Mouse (Mus musculus) embryonic facial prominence, embryonic 11.5 days (tissue): ENCODE measurements at regions not wholly inside any gene's neighbourhood (a gene's known extent, or its start where the extent isn't known, plus 50 kb on each side); places are given as distances from the start of the nearest gene placed in this dataset.

Source experiments
- ATAC-seq: fragments of 200-750 bp; cut with Nextera tagmentation; replicated peaks from 2 replicates; pipeline ENCODE4 v1.8.0; 2017; ENCODE audit warnings: low read depth; ENCODE audit not compliant: insufficient number of reproducible peaks, low FRiP score, low TSS enrichment
- DNase-seq: peaks from one replicate; pipeline ENCODE4 v3.0.0-alpha.2; 2015; ENCODE audit warnings: low spot score
- H3K27ac ChIP-seq: fragments of 300-500 bp; sonication (generic); replicated peaks from 2 replicates; pipeline ENCODE4 v1.5.1; 2014; ENCODE audit warnings: mild to moderate bottlenecking, low read depth, low read length, control low read depth
- H3K27me3 ChIP-seq: fragments of 300-500 bp; sonication (generic); 2 replicates; pipeline ENCODE4 v1.6.1; 2014; ENCODE audit warnings: mild to moderate bottlenecking, low read length, moderate library complexity, mixed read lengths; ENCODE audit not compliant: control insufficient read depth, insufficient read depth
- H3K36me3 ChIP-seq: fragments of 300-500 bp; sonication (generic); replicated peaks from 2 replicates; pipeline ENCODE4 v1.6.1; 2014; ENCODE audit warnings: low read depth, mild to moderate bottlenecking, low read length, moderate library complexity, mixed read lengths; ENCODE audit not compliant: control insufficient read depth, insufficient read depth
- H3K4me1 ChIP-seq: fragments of 300-500 bp; sonication (generic); 2 replicates; pipeline ENCODE4 v1.6.1; 2014; ENCODE audit warnings: low read length, mixed read lengths; ENCODE audit not compliant: control insufficient read depth, insufficient read depth
- H3K4me2 ChIP-seq: fragments of 300-500 bp; sonication (generic); 2 replicates; pipeline ENCODE4 v1.6.1; 2014; ENCODE audit warnings: low read depth, mild to moderate bottlenecking, control low read depth, low read length, moderate library complexity
- H3K4me3 ChIP-seq: fragments of 300-500 bp; sonication (generic); 2 replicates; pipeline ENCODE4 v1.5.1; 2014; ENCODE audit warnings: low read depth, low read length, control low read depth
- H3K9ac ChIP-seq: fragments of 300-500 bp; sonication (generic); replicated peaks from 2 replicates; pipeline ENCODE4 v1.6.1; 2014; ENCODE audit warnings: mild to moderate bottlenecking, control low read depth, low read length
- H3K9me3 ChIP-seq: fragments of 300-500 bp; sonication (generic); replicated peaks from 2 replicates; pipeline ENCODE4 v1.6.1; 2016; ENCODE audit warnings: mild to moderate bottlenecking, low read length, inconsistent platforms, mixed read lengths; ENCODE audit not compliant: control insufficient read depth
- WGBS: fragments of 180-500 bp; shearing (Covaris S2); extraction: QIAGEN DNeasy Blood & Tissue Kit; methylation state at CpG from one replicate; pipeline ENCODE4 v1.1.7; 2014; 5-methylcytosine and 5-hydroxymethylcytosine counted together

DNA sequence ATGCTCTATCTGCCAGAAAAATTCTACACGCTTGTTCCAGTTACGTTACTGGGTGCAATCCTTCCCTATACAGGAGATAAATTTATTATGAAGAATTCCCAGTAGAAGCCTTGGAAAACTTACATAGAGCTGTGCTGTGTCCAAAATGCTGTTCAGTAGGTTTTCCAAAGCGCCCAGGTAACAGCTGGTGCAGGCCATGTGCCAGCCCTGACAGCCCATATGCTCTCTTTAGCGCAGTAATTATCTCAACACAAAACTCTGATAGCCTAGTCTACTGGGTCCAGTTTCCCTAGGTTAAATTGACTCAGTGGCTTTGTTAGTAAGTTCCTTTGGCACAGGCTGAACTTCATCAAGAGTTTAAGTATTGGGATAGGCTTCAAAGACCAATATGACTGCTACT lies 122.2 kb upstream of the Rnf219 start:
- ATAC-seq (no peak), DNase-seq (no peak)
- Histone ChIP-seq H3K4me2 (no peak overlapping the region), H3K27me3 (no peaks in the 10 kb centered on the region), H3K9me3 (no peaks in the 10 kb centered on the region), H3K4me3 (no peak overlapping the region), H3K9ac (no peak overlapping the region), H3K36me3 (no peaks in the 10 kb centered on the region), H3K27ac (no peak overlapping the region), H3K4me1 (no peaks in the 10 kb centered on the region)
- 87% methylated on average over 4 of the region's 4 CpGs for WGBS

GRCm38 (mm10) chr14:104642783-104643182 lies 120.3 kb upstream of the Rnf219 start:
- H3K36me3 ChIP-seq = no peaks in the 10 kb centered on the region
- DNase-seq (no peak), ATAC-seq (no peak)
- no peak overlapping the region for H3K9ac ChIP-seq
- no peak overlapping the region for H3K27ac ChIP-seq
- 58% methylated on average over 6 of the region's 6 CpGs for WGBS
- H3K4me1 ChIP-seq = no peaks in the 10 kb centered on the region
- H3K4me2 ChIP-seq = no peak overlapping the region
- no peaks in the 10 kb centered on the region for H3K9me3 ChIP-seq
- no peaks in the 10 kb centered on the region for H3K27me3 ChIP-seq
- H3K4me3 ChIP-seq = no peak overlapping the region

GRCm38 (mm10) chr14:104639300-104639699 lies 116.9 kb upstream of the Rnf219 start:
- ATAC-seq (no peak), DNase-seq (no peak)
- H3K27me3 ChIP-seq = no peaks in the 10 kb centered on the region
- no peak overlapping the region for H3K4me3 ChIP-seq
- 70% methylated on average over 7 of the region's 7 CpGs for whole genome bisulfite sequencing
- no peak overlapping the region for H3K4me2 ChIP-seq
- H3K27ac ChIP-seq = no peak overlapping the region
- no peaks in the 10 kb centered on the region for H3K9me3 ChIP-seq
- H3K36me3 ChIP-seq = no peaks in the 10 kb centered on the region
- H3K9ac ChIP-seq = no peak overlapping the region
- H3K4me1 ChIP-seq = no peaks in the 10 kb centered on the region

DNA sequence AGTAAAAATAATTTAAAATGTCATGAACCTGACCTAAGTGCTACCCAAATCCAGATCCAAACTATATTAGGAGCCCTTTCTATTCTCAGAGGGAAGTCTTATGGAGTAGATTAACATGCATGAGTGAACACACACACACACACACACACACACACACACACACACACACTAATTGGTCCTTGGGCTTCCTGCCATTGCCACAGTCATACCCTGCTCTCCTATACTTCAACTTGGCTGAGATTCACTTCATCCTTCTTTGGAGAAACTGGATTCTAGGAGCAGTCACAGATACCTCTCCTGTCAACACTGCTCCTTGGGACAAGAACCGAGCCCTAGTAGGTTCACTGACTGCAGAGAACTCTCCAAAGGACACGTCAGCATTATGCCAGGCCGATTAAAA lies 89.0 kb upstream of the Rnf219 start:
- DNase-seq (no peak), ATAC-seq (no peak)
- Histone ChIP-seq H3K27me3 (no peaks in the 10 kb centered on the region), H3K9ac (no peak overlapping the region), H3K27ac (no peak overlapping the region), H3K4me2 (no peak overlapping the region), H3K4me1 (no peaks in the 10 kb centered on the region), H3K9me3 (no peaks in the 10 kb centered on the region), H3K4me3 (no peak overlapping the region), H3K36me3 (no peaks in the 10 kb centered on the region)
- 90% methylated on average over 3 of the region's 3 CpGs for WGBS

- no peak overlapping the region for H3K4me3 ChIP-seq
- no peak overlapping the region for H3K27ac ChIP-seq
- 83% methylated on average over 4 of the region's 4 CpGs for WGBS
- no peaks in the 10 kb centered on the region for H3K4me1 ChIP-seq
- H3K4me2 ChIP-seq = no peak overlapping the region
- no peaks in the 10 kb centered on the region for H3K27me3 ChIP-seq
- no peak overlapping the region for H3K9ac ChIP-seq
- DNase-seq (peak; percentile 27), ATAC-seq (no peak)
- H3K36me3 ChIP-seq = no peaks in the 10 kb centered on the region
- no peaks in the 10 kb centered on the region for H3K9me3 ChIP-seq
These were observed 87.9 kb upstream of the Rnf219 start for GRCm38 (mm10) chr14:104610378-104610777.

- Histone ChIP-seq H3K27me3 (no peaks in the 10 kb centered on the region), H3K9ac (no peak overlapping the region), H3K36me3 (no peaks in the 10 kb centered on the region), H3K4me2 (no peak overlapping the region), H3K27ac (no peak overlapping the region), H3K9me3 (no peaks in the 10 kb centered on the region), H3K4me1 (no peaks in the 10 kb centered on the region), H3K4me3 (no peak overlapping the region)
- 85% methylated on average over 3 of the region's 3 CpGs for WGBS
- DNase-seq = no peak
- ATAC-seq = no peak
These were observed 72.4 kb upstream of the Rnf219 start for GRCm38 (mm10) chr14:104594851-104595250.
